Mouse (Mus musculus) adrenal gland, postnatal 10 days (tissue): Measurements from ENCODE around the gene Col6a5. TPM values are rescaled to one million over a fixed set of nuclear protein-coding genes. Genes with fewer than 3 reads are reported as not detected.

Source experiments
- DNase-seq: peaks from one replicate; pipeline ENCODE4 v3.0.0; 2021; ENCODE audit warnings: mixed read lengths
- total RNA-seq, 2 experiments: library from RNA; stranded (reverse); gene quantifications; 2 replicates each; pipeline ENCODE4 v1.2.3; 2021

The Col6a5 gene
- total RNA-seq, 2 experiments from 2014 or later, result 4.8 to 4.9 TPM

- peak; percentile 48 for DNase-seq
Observed at GRCm38 (mm10) chr9:105827076-105827647, 133.3 kb downstream of the Col6a5 start.

GRCm38 (mm10) chr9:105820711-105821110, 139.7 kb downstream of the Col6a5 start:
- DNase-seq, result no peak

- DNase-seq, result no peak
Observed at GRCm38 (mm10) chr9:105819155-105819709, 141.2 kb downstream of the Col6a5 start.

- DNase-seq, result peak; percentile 13
Observed at GRCm38 (mm10) chr9:105814436-105814835, 146.0 kb downstream of the Col6a5 start.

GRCm38 (mm10) chr9:105811458-105811857, 149.0 kb downstream of the Col6a5 start:
- DNase-seq, result no peak

GRCm38 (mm10) chr9:105808920-105809505, 151.4 kb downstream of the Col6a5 start:
- DNase-seq, result no peak

Other genes starting within 250 kb of the Col6a5 start
- gene Col6a6, start 132.5 kb downstream of the Col6a5 start, total RNA-seq, result 10 to 100 TPM in 1 of 2 experiments, 1 to 10 TPM in 1; 9.3 to 11.5 TPM
- gene Col6a4, start 136.1 kb upstream of the Col6a5 start, total RNA-seq, result 1 to 10 TPM in 1 of 2 experiments, under 1 TPM in 1; 0.96 to 1.7 TPM
- gene Glyctk, start 197.5 kb upstream of the Col6a5 start, total RNA-seq, result 10 to 100 TPM; 15.7 to 23.2 TPM
- 10 to 100 TPM; 72.1 to 87.6 TPM for gene Wdr82, start 210.3 kb upstream of the Col6a5 start, total RNA-seq
- gene Ppm1m, start 239.1 kb upstream of the Col6a5 start, total RNA-seq, result 100 to 1,000 TPM; 119 to 129 TPM
- 10 to 100 TPM; 38.5 to 58.6 TPM for gene Twf2, start 242.5 kb upstream of the Col6a5 start, total RNA-seq